Mouse (Mus musculus): ENCODE results near the gene Ptgr1.
A peak's percentile ranks its signal among the peaks of the same experiment; 100 is the strongest.

The Ptgr1 gene

GRCm38 (mm10) chr4:58986540-58987190, at the start of gene Ptgr1:
TSS of gene Ptgr1 (minus strand) at chr4:58987119.
- DNase-seq (ENCODE audit: low read depth, low spot score) = peak; percentile 85

GRCm38 (mm10) chr4:59035786-59036350, 48.9 kb upstream of the Ptgr1 start:
- DNase-seq (ENCODE audit: low read depth, low spot score) = no peak

DNA sequence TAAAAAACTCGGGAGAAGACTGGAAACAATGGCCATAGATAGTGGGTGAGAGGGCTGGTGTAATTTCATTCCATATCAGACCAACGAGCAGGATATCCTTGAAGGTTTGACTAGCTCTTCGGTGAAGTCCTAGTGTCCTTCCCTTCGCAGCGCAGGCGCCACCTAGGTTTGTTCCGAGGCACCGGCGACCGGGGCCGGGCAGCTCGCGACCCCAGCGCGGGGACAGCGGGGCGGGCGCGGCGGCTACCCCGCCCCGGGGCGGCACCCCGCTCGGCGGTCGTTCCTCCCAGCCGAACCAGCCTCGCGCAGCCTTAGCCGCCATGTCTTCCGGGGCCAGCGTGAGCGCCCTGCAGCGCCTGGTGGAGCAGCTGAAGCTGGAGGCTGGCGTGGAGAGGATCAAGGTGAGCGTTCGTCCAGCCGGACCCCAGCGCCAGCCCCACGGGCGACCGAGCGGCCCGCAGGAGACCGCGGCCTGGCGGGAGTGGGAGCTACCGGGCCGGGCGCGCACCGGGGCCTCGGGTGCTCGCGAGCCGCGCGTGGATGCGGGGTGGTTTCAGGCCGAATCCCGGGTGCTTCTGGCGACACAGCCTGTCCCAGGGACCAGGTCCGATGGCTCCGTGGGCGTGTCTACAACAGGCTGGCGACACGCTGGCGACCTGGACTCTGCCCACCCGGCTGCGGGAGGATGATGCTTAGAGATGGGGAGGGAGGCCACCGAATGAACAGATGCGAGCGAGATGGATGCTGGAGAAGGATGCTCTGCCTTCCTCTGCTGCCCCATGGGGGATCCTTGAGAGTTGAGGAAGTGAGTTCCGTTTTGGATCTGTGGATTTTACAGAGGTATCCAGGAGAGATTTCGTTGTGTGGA, 48.2 kb upstream of the Ptgr1 start, which contains the start of gene Gng10:
Gng10 (plus strand) TSS at position 171 of the 868 bp plus-strand sequence.
- no peak for DNase-seq (ENCODE audit: low read depth, low spot score)

- no peak for DNase-seq (ENCODE audit: low read depth, low spot score)
Measured at GRCm38 (mm10) chr4:59034325-59034917, 47.5 kb upstream of the Ptgr1 start.

- DNase-seq (ENCODE audit: low read depth, low spot score) = no peak
Measured at GRCm38 (mm10) chr4:59016922-59017321, 30.0 kb upstream of the Ptgr1 start.

DNA sequence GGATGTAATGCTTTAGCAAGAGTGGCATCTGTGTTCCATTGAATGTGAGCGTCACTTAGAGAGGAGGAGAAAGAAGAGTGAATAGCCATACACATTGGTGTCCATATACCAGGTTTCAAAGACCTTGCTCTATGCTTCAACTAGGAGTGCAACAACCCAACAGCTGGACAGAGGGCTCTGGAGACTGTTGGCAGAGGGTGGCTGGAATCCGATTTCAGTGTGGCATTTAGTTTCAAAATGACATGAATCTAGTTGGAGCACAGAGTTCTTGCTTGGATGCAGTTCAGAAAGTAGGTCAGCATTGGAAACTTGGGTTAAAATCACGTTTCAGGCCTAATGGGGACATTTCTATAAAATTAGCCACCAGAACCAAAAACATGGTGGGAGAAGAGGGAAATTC, 28.3 kb upstream of the Ptgr1 start:
- peak; percentile 45 for DNase-seq (ENCODE audit: low read depth, low spot score)

DNA sequence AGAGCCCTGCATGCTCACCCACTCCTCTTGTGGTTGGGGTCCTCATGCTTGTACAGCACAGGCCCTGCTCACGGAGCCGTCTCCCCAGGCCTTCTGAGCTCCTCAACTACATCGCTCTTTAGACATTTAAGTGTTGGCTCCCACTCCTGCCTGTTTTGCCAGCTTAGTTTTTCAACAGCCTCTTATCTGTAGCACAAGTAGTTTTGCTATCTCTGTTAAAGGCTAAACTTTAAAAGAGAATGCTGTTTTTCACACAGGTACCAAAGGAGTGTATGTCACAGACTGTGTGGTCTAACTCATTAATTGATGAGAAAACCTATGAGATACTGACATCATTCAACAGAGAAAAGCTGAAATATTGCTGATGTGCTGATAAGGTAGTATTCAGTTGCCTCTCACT, 24.5 kb upstream of the Ptgr1 start:
- DNase-seq (ENCODE audit: low read depth, low spot score) = no peak

GRCm38 (mm10) chr4:59009696-59010095, 22.8 kb upstream of the Ptgr1 start:
- no peak for DNase-seq (ENCODE audit: low read depth, low spot score)

DNA sequence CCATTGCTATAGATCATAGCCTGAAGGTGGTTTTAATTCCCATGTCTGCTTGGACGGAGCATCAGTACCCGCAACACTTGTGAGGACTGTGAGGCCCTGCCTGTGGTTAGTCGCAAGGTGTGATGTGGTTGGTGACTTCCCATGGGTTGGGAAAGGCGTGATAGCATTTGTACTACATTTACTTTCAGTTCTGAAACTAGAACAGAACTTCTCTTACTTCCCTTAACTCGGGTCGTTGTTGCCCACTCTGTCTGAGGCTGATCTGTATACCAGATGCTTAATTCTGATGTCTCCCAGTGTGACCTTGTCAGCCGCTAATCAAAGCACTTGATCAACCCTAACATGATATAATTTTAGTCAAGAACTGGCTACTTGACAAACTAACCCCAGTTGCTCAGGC, 22.3 kb upstream of the Ptgr1 start:
- DNase-seq (ENCODE audit: low read depth, low spot score) = no peak

DNA sequence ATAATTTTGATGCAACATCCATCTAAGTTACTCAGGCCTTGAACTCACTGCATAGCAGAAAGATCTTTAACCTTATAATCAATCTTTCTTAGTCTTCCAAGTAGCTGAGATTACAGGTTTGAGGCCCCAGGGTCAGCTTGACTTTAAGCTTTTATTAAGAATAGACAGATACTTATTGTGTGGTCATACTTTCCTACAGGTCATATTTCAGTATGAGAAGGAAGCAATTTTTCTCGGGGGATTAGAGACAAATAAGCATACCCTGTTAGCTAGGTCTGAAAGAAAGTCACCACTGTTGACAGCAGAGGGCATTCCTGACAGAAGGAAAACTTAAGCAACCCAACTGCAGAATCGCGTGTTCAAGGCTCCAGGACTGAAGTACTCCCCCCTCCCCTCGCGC, 21.1 kb upstream of the Ptgr1 start:
- DNase-seq (ENCODE audit: low read depth, low spot score) = no peak

GRCm38 (mm10) chr4:59007016-59007415, 20.1 kb upstream of the Ptgr1 start:
- no peak for DNase-seq (ENCODE audit: low read depth, low spot score)

- DNase-seq (ENCODE audit: low read depth, low spot score) = peak; percentile 30
Measured at GRCm38 (mm10) chr4:59006211-59006610, 19.3 kb upstream of the Ptgr1 start.

GRCm38 (mm10) chr4:59003806-59004200, 16.9 kb upstream of the Ptgr1 start:
- DNase-seq (ENCODE audit: low read depth, low spot score) = no peak

DNA sequence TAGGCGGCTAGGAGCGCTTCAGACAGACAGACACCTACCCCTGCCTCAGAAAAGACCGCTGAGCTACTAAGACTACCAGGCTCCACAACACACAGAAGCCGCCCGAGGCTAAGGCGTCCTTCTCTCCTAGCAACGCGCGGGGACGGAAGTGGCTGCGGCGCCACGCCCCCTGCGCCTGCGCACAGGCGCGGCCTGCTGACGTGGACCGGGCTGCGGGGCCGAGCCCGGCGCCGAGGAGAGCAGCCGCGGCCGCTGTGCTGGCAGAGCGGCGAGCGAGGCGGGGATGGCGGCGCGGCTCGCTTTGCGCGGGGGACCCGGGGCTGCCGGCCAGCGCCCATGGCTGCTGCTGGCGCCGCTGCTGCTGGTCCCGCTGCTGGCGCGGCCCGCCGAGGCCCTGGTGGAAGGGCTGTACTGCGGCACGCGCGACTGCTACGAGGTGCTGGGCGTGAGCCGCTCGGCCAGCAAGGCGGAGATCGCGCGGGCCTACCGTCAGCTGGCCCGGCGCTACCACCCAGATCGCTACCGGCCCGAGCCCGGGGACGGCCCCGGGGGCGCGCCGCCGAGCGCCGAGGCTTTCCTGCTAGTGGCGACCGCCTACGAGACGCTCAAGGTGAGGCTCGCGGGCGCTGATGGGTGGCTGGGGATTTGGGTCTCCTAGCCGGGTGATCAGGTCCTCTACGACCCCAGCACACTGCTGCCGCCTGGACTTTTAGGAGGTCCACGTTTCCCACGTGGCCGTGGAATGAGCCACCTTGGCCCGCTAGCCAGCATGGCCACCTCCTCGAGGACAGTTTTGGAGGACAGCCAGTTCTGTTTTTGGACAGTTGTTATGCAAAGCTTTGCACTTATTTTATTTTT, 16.3 kb upstream of the Ptgr1 start, which contains the start of gene Gm20503:
Gm20503 (plus strand) TSS at position 263 of the 858 bp plus-strand sequence.
- DNase-seq (ENCODE audit: low read depth, low spot score) = peak; percentile 89

GRCm38 (mm10) chr4:59000614-59001013, 13.7 kb upstream of the Ptgr1 start:
- DNase-seq (ENCODE audit: low read depth, low spot score) = peak; percentile 30

DNA sequence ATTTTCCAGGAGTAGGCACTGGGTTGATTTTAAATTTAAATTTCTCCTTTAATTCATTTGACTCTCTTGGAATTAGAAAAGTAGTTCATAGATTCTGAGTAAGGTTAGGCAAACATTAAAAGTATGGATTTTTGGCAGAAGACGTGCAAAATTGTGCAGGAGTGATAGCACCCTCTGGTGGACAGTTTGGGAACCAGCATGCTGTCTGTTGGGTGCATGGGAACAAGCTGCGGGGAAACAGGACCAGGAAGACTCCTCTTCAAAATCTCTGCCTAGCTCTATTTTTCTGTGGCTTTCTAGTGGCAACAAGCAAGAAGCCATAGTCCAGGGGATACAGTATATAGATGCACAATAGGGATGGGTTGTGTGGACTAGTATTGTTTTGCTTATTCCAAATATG, 12.8 kb upstream of the Ptgr1 start:
- peak; percentile 56 for DNase-seq (ENCODE audit: low read depth, low spot score)

GRCm38 (mm10) chr4:58998688-58999087, 11.8 kb upstream of the Ptgr1 start:
- no peak for DNase-seq (ENCODE audit: low read depth, low spot score)

DNA sequence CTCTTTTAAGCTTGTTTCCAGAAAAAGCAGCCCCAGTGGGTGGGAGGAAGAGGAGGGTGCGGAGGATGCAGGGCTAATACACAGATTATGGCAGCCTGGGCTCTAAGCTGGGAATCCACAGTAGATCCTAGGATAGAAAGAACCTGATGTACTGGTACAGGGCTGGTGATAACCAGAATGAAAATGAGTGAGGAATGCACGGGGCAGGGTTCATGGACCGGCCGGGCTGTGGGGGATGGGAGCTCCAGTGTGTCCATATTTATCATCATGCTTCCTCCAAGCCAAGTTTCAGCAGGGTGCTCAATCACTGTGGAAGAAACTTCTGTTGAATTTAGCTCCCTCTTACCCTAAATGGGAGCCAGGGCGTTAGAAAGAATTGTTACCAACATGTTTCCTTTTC, 10.2 kb upstream of the Ptgr1 start:
- DNase-seq (ENCODE audit: low read depth, low spot score) = no peak

- DNase-seq (ENCODE audit: low read depth, low spot score) = no peak
Measured at GRCm38 (mm10) chr4:58995251-58995693, 8.4 kb upstream of the Ptgr1 start.

GRCm38 (mm10) chr4:58994762-58995161, 7.8 kb upstream of the Ptgr1 start, which contains the start of gene Dnajc25:
TSS of gene Dnajc25 (plus strand) at chr4:58995062.
- DNase-seq (ENCODE audit: low read depth, low spot score) = no peak

DNA sequence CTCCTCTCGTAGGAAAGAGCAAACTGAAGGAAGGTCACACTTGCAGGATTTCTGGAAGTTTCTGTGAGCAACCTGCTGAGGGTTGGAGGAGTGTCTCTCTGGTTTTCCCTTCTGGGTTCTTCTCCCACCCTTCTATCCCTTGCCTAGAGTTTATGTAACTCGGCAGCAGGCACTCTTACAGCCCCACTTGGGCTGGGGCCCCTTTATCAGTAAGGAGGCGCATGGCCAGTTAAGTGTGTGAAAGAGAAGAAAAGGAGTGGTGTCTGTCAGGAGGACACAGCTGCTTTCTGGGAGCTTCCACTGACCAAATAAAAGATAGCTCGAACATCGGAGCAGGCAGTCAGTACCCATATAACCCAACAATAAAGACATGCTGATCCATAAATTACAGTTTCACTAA, 5.3 kb upstream of the Ptgr1 start:
- DNase-seq (ENCODE audit: low read depth, low spot score) = no peak

All from skeletal muscle tissue, adult 2 months (tissue).